Mouse (Mus musculus): Measurements from ENCODE around the gene Ablim2. TPM values are rescaled to one million over a fixed set of nuclear protein-coding genes. Genes with fewer than 3 reads are reported as not detected.

Gene Ablim2
- polyA plus RNA-seq, 1 experiment from 2014 or later = 2.0 TPM

DNA sequence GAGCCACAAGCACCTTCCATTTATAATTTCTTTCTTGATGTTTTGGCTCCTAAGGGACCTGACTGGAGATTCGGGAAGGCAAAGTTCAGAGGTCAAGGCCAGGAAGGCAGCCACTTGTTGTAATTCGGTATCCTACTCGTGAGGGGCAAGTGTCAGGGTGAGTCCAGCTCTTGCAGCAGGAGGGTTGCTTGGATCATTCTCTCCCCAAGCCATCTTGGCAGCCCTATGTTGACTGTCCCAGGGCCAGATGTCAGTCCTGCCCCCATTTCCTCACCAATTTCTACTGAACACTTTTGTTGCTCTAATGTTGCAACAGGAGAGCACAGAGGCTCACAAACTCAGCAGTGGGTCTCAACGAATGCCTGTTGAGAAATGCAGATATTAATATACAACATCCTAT, 140.4 kb downstream of the Ablim2 start:
- H3K4me1 ChIP-seq (replicated peaks; ENCODE audit: control insufficient read depth, insufficient read depth, low read length) = no peaks in the 10 kb centered on the region
- WGBS = 60% methylated on average over 4 of the region's 4 CpGs
- H3K4me2 ChIP-seq (replicated peaks; ENCODE audit: low read depth) = no peak overlapping the region
- H3K36me3 ChIP-seq (ENCODE audit: control insufficient read depth, insufficient read depth) = no peaks in the 10 kb centered on the region
- H3K4me3 ChIP-seq (ENCODE audit: low read depth, low read length) = no peak overlapping the region
- H3K27ac ChIP-seq (ENCODE audit: low read depth, low read length) = no peak overlapping the region
- ATAC-seq = no peak
- no peak overlapping the region for H3K9ac ChIP-seq (ENCODE audit: low read depth, low read length)
- no peak for TF ChIP-seq CTCF (IDR thresholded peaks at IDR 0.05; ENCODE audit: low read depth)
- H3K9me3 ChIP-seq (ENCODE audit: control insufficient read depth) = no peaks in the 10 kb centered on the region
- 0 out of 2 replicates have a peak, but pooled peaks cover 5% of the 10 kb centered on the region for H3K27me3 ChIP-seq (replicated peaks; ENCODE audit: control insufficient read depth, insufficient read depth, low read length)

DNA sequence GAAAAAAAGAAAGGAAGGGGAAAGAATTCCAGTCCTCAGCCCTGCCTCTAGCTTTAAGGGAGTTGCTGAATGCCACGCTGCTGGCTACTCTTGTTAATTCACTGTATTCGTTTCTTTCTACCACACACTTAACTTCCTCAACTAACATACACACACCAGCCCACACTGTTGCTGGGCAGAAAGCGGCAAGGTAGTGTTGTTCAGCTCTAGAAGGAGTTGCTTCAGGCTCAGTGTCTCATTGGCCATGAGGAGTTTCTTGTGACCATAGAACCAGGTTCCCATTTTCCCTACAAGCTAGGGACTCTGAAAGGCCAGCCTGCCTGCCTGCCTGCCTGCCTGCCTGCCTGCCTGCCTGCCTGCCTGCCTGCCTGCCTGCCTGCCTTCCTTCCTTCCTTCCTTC, 141.3 kb downstream of the Ablim2 start:
- no peak for ATAC-seq
- Histone ChIP-seq H3K9me3 (ENCODE audit: control insufficient read depth) (no peaks in the 10 kb centered on the region), H3K4me1 (replicated peaks; ENCODE audit: control insufficient read depth, insufficient read depth, low read length) (no peaks in the 10 kb centered on the region), H3K36me3 (ENCODE audit: control insufficient read depth, insufficient read depth) (no peaks in the 10 kb centered on the region), H3K27me3 (replicated peaks; ENCODE audit: control insufficient read depth, insufficient read depth, low read length) (0 out of 2 replicates have a peak, but pooled peaks cover under 1% of the 10 kb centered on the region), H3K27ac (ENCODE audit: low read depth, low read length) (no peak overlapping the region), H3K9ac (ENCODE audit: low read depth, low read length) (no peak overlapping the region), H3K4me2 (replicated peaks; ENCODE audit: low read depth) (no peak overlapping the region), H3K4me3 (ENCODE audit: low read depth, low read length) (no peak overlapping the region)
- no peak for TF ChIP-seq CTCF (IDR thresholded peaks at IDR 0.05; ENCODE audit: low read depth)
- 83% methylated on average over 3 of the region's 3 CpGs for WGBS

DNA sequence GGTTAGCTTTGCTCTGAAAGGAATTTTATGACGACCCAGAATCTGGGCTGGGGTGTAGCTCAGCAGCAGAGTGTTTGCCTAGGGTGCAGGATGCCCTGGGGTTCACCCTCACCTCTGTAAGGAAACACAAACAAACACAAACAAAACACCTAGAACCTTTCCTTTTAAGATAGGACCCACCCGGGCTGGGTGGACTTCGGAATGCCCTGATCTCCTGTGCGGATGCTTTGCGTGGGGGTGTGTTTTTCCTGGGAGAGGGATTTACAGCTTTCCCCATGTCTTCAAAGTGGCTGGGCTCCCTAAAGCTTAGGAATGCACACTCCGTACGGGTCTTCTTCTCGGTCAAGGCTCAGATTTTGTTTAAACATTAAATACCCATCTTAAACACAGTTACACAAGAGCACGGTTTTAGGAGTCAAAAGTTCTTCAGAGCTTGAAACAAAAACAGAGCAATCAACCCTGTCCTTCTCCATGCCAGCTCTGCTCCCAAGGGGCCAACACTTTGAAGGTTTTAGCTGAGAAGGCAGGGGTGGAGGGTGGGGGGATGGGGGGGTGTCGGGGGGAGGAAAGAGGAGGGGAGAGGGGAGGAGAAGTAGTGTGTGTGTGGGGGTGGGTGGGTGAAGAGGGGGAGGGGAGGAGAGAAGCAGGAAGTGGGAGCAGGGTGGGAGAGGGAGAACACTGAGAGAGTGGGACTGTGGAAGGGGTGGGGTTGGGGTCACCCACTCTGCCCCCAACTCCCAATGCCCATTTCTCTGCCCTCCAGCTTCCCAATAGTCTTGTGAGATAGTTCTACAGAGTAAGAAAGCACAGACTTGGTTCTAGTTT, 142.9 kb downstream of the Ablim2 start:
- Histone ChIP-seq H3K27ac (ENCODE audit: low read depth, low read length) (no peak overlapping the region), H3K36me3 (ENCODE audit: control insufficient read depth, insufficient read depth) (no peaks in the 10 kb centered on the region), H3K4me2 (replicated peaks; ENCODE audit: low read depth) (no peak overlapping the region), H3K27me3 (replicated peaks; ENCODE audit: control insufficient read depth, insufficient read depth, low read length) (no peaks in the 10 kb centered on the region), H3K4me1 (replicated peaks; ENCODE audit: control insufficient read depth, insufficient read depth, low read length) (no peaks in the 10 kb centered on the region), H3K9me3 (ENCODE audit: control insufficient read depth) (no peaks in the 10 kb centered on the region), H3K9ac (ENCODE audit: low read depth, low read length) (no peak overlapping the region), H3K4me3 (ENCODE audit: low read depth, low read length) (no peak overlapping the region)
- no peak for TF ChIP-seq CTCF (IDR thresholded peaks at IDR 0.05; ENCODE audit: low read depth)
- no peak; the same call in 1 of the 2 replicates for ATAC-seq
- 14% methylated on average over 10 of the region's 10 CpGs for WGBS

DNA sequence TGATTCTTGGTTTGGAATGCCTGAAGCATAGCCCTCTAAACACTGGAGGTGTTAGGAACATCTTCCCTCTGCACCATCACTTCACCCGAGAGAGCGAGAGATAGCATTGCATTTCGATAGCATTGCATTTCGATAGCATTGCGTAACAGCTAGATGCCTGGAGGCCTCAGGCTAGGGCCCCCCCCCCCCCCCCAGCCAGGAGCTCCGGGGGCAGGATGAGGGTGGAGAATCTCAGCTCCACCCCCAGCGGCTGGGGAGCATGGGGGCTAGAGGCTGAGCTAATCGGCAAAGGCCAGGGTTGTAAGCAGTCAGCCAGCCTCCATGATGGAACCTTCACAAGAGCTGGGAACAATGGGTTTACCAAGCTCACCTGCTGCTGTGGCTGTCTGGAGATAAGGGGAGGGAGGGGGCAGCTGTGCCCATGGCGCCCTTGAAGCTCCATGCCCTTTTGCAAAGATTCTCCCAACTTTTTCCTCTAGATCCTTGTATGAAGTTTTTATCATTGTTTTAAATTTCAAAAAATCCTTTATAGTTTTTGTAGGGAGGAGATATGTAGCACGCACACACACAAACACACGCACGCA, 143.6 kb downstream of the Ablim2 start:
- ATAC-seq = peak; percentile 4; the same call in 1 of the 2 replicates
- 41% methylated on average over 12 of the region's 12 CpGs for WGBS
- no peaks in the 10 kb centered on the region for H3K36me3 ChIP-seq (ENCODE audit: control insufficient read depth, insufficient read depth)
- no peak overlapping the region for H3K9ac ChIP-seq (ENCODE audit: low read depth, low read length)
- no peak overlapping the region for H3K27ac ChIP-seq (ENCODE audit: low read depth, low read length)
- H3K4me3 ChIP-seq (ENCODE audit: low read depth, low read length) = no peak overlapping the region
- no peak for TF ChIP-seq CTCF (IDR thresholded peaks at IDR 0.05; ENCODE audit: low read depth)
- no peaks in the 10 kb centered on the region for H3K4me1 ChIP-seq (replicated peaks; ENCODE audit: control insufficient read depth, insufficient read depth, low read length)
- H3K27me3 ChIP-seq (replicated peaks; ENCODE audit: control insufficient read depth, insufficient read depth, low read length) = no peaks in the 10 kb centered on the region
- no peak overlapping the region; the same call in 1 of the 2 replicates for H3K4me2 ChIP-seq (replicated peaks; ENCODE audit: low read depth)
- no peaks in the 10 kb centered on the region for H3K9me3 ChIP-seq (ENCODE audit: control insufficient read depth)

DNA sequence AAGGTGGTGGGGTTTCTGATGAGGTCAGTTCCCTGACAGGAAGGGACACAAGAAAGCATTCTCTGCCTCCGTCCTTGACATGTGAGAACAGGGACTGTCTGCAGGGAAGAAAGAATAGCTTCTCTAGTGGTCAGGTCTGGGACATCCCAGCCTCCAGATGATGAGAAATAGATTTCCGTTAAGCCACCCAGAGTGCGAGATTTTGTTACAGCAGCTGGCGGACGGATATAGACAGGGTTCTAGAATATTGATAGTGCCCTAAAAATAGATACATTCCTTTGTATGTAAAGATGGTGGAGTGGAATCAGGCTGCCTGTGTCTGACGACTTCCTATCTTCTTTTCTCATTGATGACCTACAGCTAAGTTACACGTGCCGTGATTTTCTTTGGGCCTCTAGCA, 145.8 kb downstream of the Ablim2 start:
- no peak for TF ChIP-seq CTCF (IDR thresholded peaks at IDR 0.05; ENCODE audit: low read depth)
- 62% methylated on average over 8 of the region's 8 CpGs for WGBS

DNA sequence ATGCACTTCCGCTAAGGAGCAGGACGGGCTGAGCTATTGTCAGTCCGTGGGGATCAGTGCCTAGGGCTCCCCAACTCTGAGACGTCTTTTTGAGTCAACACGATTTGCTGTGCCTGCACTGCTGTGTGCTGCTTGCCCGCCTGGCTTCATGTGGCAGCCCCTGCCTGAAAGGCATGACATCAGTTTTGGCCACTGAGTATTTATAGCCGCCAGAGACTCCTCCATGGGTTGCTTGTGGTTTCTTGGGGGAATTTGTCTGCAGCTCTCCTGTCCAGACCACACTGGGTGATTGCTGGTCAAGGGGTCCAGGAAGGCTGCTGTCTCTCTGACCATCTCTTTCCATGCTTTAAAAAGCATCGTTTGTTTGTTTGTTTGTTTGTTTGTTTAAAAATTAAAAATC, 147.6 kb downstream of the Ablim2 start:
- Histone ChIP-seq H3K4me2 (replicated peaks; ENCODE audit: low read depth) (no peak overlapping the region), H3K9ac (ENCODE audit: low read depth, low read length) (no peak overlapping the region), H3K27me3 (replicated peaks; ENCODE audit: control insufficient read depth, insufficient read depth, low read length) (no peaks in the 10 kb centered on the region), H3K4me1 (replicated peaks; ENCODE audit: control insufficient read depth, insufficient read depth, low read length) (0 out of 2 replicates have a peak, but pooled peaks cover 6% of the 10 kb centered on the region), H3K4me3 (ENCODE audit: low read depth, low read length) (no peak overlapping the region), H3K9me3 (ENCODE audit: control insufficient read depth) (no peaks in the 10 kb centered on the region), H3K36me3 (ENCODE audit: control insufficient read depth, insufficient read depth) (no peaks in the 10 kb centered on the region), H3K27ac (ENCODE audit: low read depth, low read length) (no peak overlapping the region)
- ATAC-seq = no peak
- TF ChIP-seq CTCF (IDR thresholded peaks at IDR 0.05; ENCODE audit: low read depth) = no peak
- WGBS = 67% methylated on average over 8 of the region's 8 CpGs

More for the DNA sequence above, 145.8 kb downstream of the Ablim2 start:
- H3K27ac ChIP-seq (ENCODE audit: low read depth, low read length) = no peak overlapping the region
- no peaks in the 10 kb centered on the region for H3K36me3 ChIP-seq (ENCODE audit: control insufficient read depth, insufficient read depth)
- H3K9me3 ChIP-seq (ENCODE audit: control insufficient read depth) = no peaks in the 10 kb centered on the region
- H3K9ac ChIP-seq (ENCODE audit: low read depth, low read length) = no peak overlapping the region
- H3K27me3 ChIP-seq (replicated peaks; ENCODE audit: control insufficient read depth, insufficient read depth, low read length) = no peaks in the 10 kb centered on the region
- no peak overlapping the region for H3K4me2 ChIP-seq (replicated peaks; ENCODE audit: low read depth)
- no peak overlapping the region for H3K4me3 ChIP-seq (ENCODE audit: low read depth, low read length)
- 0 out of 2 replicates have a peak, but pooled peaks cover 1% of the 10 kb centered on the region for H3K4me1 ChIP-seq (replicated peaks; ENCODE audit: control insufficient read depth, insufficient read depth, low read length)
- ATAC-seq = no peak

Data from intestine, postnatal 0 days (tissue).